Mouse (Mus musculus): ENCODE results near the gene Asap3.

The Asap3 gene

DNA sequence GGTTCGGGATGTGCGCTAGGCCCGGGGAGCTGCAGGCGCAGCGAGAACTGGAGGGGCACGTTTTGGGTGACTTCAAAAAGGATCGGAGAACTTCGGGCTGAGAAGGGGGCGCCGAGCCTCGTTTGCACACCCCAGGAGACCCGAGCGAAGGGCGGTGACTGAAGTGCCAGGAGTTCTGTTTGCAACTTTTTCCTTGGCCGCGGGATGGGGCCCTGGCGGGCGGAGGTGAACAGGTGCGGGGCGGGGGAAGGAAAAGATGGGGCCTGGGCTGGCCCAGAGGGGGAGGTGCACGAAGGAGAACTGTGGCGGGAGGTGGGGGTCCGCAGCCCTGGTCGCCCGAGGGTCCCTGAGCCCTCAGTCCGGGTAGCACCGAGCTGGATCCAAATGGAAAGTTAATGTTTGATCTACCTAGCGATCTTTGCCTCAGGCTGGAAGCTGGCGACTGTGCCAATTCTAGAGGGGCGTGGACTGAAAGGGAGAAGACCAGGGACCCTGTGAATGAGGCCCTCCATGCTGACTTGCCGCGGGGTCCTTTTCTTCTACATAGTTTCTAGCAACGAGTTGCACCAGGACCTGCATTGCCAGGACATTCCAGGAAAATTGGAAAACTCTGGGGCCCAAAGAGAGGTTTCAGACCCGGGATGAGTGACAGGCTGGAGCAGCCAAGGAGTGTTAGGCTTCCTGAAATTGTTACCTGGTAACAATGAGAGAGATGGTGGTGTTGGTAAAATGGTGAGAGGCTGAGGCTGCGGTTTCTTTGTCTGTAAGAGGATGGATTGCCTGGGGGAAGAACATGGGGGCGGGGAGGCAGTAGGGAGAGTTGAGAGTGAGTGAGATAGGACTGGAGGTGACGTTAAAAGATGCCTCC, 42.5 kb downstream of the Asap3 start:
- POLR2A ChIA-PET, result interaction anchor here (0.5 to 3.5 kb wide), 20 partner anchors 9 to 198 kb away, joined by 3 to 21 read pairs (median 5); partner anchors contain the start of genes Asap3 (in 1 of the 4), Hnrnpr (in 1 of the 4) and Zfp46 (in 1 of the 4)

DNA sequence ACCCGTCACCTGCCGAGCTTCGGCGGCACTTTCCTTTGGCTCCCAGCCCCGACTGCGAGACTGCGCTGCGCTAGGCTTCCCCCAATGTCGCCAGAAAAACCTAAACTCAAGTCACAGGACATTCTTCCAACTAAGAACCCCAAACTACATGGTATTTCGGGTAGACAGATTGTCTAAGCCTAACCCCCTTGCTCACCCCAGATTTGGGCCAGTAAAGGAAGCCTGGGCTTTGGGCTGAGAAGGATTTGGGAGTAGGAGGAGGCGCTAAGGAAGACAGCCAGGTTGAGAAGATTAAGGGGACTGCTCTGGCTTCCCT, 43.1 kb downstream of the Asap3 start:
- ChIA-PET CTCF (interaction anchor here in 2 of 4 experiments (0.6 to 2.6 kb wide), 4 partner anchors 9 to 68 kb away, joined by 3 to 9 read pairs (median 6); no protein-coding TSS in a partner anchor), POLR2A (interaction anchor here (0.6 to 3.5 kb wide), 9 partner anchors 10 to 103 kb away, joined by 3 to 14 read pairs (median 5); no protein-coding TSS in a partner anchor)

More for the DNA sequence above, 42.5 kb downstream of the Asap3 start:
- CTCF ChIA-PET, result interaction anchor here in 3 of 4 experiments (0.6 to 2.6 kb wide), 6 partner anchors 9 to 447 kb away, joined by 3 to 9 read pairs (median 4); partner anchors contain the start of gene Fuca1 (in 1 of the 3)

DNA sequence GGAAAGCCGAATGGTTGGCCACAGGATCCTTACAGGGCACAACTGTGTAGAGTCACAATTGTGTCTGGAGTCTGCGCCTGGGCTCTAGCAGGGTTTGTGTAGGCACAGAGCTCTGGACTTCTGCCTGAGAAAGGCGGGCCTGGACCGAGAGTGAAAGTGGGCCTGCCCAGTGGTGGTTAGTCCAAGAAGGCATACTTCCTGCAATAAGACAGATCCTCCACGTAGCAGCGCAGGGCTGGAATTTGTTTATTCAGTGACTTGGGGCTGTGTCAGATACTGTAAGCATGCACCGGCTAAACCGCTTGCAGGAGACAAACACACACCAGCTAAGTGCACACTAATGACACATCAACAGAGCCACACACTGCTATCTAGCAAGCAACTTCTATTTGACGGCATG, 43.6 kb downstream of the Asap3 start:
- CTCF ChIA-PET, result interaction anchor here in 2 of 4 experiments (1.2 to 2.6 kb wide), 3 partner anchors 10 to 69 kb away, joined by 3 to 9 read pairs (median 8); no protein-coding TSS in a partner anchor

DNA sequence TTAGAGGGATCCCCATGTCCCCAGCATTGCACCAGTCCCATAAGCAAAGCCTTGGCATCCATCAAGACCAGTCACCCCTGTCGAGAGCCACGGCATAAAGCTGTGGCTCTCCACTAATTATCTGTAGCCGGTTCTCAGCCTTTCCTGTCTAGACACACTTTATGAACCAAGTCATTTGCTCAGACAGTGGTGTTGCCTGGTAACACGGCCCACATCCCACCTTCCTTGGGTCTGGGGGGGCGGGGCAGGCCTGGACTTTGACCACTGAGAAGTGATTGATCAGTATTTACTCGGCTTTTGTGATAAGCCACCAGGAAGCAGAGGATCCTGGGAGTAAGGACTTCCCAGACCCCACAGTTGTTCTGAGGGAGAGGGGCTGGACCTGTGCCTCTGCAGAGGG, 49.8 kb downstream of the Asap3 start:
- ChIA-PET POLR2A (interaction anchor here in 1 of 4 experiments (2.2 kb wide), 1 partner anchor 10 kb away, joined by 5 read pairs; no protein-coding TSS in a partner anchor), CTCF (interaction anchor here in 3 of 4 experiments (0.6 to 1.1 kb wide), 4 partner anchors 8 to 149 kb away, joined by 3 to 20 read pairs (median 6); no protein-coding TSS in a partner anchor)

More for the DNA sequence above, 43.6 kb downstream of the Asap3 start:
- POLR2A ChIA-PET, result interaction anchor here in 3 of 4 experiments (1.1 to 3.5 kb wide), 6 partner anchors 10 to 103 kb away, joined by 3 to 14 read pairs (median 4); partner anchors contain the start of gene Asap3 (in 1 of the 3)

DNA sequence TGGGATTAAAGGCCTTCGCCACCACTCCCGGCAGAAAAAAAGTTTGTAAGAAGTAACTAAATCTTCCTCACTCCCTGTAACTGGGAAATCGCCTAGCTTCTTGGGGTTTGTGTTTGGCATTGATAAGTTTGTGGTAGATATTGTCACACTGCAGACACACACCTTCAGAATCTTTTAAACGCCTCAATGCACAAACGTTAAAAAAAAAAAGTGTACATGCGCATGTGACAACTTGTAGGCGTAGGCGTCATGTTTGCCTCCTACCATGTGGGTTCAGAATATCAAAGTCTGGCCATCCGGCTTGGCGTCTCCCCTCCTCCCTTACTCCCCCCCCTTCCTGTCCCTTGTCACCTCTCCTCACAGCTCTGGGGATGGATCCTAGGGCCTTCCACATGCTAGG, 50.5 kb downstream of the Asap3 start:
- POLR2A ChIA-PET, result interaction anchor here in 1 of 4 experiments (0.7 kb wide), 1 partner anchor 51 kb away, joined by 3 read pairs; the partner anchor contains the start of gene Asap3

GRCm38 (mm10) chr4:136259916-136260315, 53.8 kb downstream of the Asap3 start:
- POLR2A ChIA-PET, result interaction anchor here (0.6 to 2.6 kb wide), 20 partner anchors 11 to 207 kb away, joined by 3 to 14 read pairs (median 4); partner anchors contain the start of genes Tcea3 (in 2 of the 4), Asap3 (in 1 of the 4) and Rpl11 (in 1 of the 4)
- CTCF ChIA-PET, result interaction anchor here (0.6 to 4.5 kb wide), 44 partner anchors 8 to 362 kb away, joined by 3 to 46 read pairs (median 6); partner anchors contain the start of genes Asap3 (in 2 of the 4), Tcea3 (in 2 of the 4), Hnrnpr (in 1 of the 4) and Zfp46 (in 1 of the 4)

More for the DNA sequence above, 50.5 kb downstream of the Asap3 start:
- CTCF ChIA-PET, result interaction anchor here in 3 of 4 experiments (0.6 to 1.1 kb wide), 4 partner anchors 10 to 150 kb away, joined by 3 to 20 read pairs (median 6); no protein-coding TSS in a partner anchor

DNA sequence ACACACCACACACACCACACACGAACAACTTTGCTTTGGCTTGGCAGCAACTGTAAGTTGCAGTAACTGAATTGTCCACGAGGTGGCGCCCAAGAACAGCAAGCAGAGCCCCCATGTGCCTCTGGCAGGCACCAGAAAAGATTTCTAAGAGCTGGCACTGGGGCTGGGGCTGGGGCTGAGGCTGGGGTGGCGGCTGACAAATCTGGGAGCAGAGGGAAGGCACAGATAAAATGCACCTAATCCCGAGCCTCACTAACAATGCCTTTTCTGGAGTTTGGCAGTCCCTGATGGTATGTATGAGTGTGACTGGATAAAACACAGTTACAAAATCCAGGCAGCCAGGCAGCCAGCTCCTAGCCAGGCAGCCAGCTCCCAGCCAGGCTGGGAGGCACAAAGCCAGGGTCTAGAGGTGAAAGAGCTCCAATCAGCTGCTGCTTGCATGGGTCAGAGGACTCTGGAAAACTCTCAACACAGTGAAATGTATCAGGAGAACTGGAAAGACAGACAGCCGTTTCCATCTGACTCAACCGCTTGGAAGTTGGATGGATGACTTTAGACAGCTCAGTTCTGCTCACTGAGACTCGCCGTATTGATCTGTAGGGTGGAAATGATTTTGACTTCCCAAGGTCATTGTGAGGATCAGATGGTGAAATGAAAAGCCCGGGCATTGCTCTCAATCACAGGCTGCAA, 54.5 kb downstream of the Asap3 start:
- ChIA-PET CTCF (interaction anchor here (0.5 to 4.5 kb wide), 127 partner anchors 7 to 1998 kb away, joined by 3 to 46 read pairs (median 4); partner anchors contain the start of genes Asap3 (in 2 of the 4), Lactbl1 (in 2 of the 4), Tcea3 (in 2 of the 4) and 6030445D17Rik (in 1 of the 4)), POLR2A (interaction anchor here (0.6 to 2.3 kb wide), 18 partner anchors 12 to 165 kb away, joined by 3 to 14 read pairs (median 4); partner anchors contain the start of genes Tcea3 (in 2 of the 4), Asap3 (in 1 of the 4) and Zfp46 (in 1 of the 4))

DNA sequence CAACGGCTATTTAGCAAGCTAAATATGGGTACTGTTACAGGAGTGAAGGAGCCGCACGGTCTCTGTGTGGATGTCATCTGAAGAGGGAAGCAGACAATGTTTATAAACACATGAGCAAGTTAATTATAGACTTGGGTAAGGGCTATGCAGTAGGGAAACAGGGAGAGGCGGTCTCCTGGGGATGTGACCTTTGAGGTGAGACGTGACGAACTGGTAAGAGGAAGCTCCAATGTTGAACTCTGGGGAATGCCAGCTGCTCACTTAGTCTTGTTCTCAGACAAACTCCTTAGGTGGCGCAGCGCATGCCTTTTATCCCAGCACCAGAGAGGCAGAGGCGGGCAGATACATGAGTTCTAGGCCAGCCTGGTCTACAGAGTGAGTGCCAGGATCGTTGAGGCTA, 55.7 kb downstream of the Asap3 start:
- POLR2A ChIA-PET, result interaction anchor here in 2 of 4 experiments (1.1 to 2.0 kb wide), 4 partner anchors 10 to 28 kb away, joined by 3 to 5 read pairs (median 4); partner anchors contain the start of gene Tcea3 (in 1 of the 2)
- CTCF ChIA-PET, result interaction anchor here in 2 of 4 experiments (0.5 to 4.5 kb wide), 3 partner anchors 21 to 43 kb away, joined by 3 to 46 read pairs (median 19); no protein-coding TSS in a partner anchor

- ChIA-PET POLR2A (interaction anchor here in 2 of 4 experiments (0.8 to 2.3 kb wide), 5 partner anchors 11 to 46 kb away, joined by 3 to 12 read pairs (median 3); partner anchors contain the start of gene Tcea3 (in 1 of the 2)), CTCF (interaction anchor here in 3 of 4 experiments (0.6 to 1.0 kb wide), 5 partner anchors 8 to 1488 kb away, joined by 3 read pairs; partner anchors contain the start of gene Kdm1a (in 1 of the 3))
These were observed 57.4 kb downstream of the Asap3 start for GRCm38 (mm10) chr4:136263555-136263954.

DNA sequence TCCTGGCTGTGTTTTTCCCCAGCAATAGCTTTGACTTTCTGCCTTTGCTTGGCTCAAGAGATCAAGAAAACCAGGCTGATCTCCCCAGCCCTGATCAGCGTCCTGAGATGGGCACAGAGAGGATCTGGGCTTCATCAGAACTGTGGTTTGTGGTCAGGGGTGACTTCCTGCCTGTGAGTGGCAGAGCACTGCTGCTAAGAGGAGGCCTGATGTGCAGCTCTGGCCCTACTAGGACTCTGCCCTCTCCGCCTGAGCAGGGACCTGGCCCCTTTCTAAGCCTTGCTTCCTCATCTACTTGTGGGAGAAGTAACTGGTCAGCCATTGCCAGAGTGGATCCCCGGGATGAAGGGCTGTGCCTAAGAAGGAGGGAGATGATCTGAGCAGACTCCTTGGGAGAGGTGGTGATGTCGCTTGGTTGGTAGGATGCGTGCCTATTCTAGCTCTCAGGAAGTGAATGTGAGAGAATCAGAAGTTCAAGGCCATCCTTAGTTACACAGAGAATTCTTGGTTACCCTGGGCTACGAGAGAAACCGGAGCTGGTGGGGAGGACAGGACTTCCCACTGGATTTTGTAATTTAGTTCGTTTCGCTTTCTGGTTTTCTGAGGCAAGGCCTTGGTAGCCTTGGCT, 60.7 kb downstream of the Asap3 start:
- POLR2A ChIA-PET, result interaction anchor here in 2 of 4 experiments (0.6 to 1.0 kb wide), 2 partner anchors 62 to 303 kb away, joined by 3 to 4 read pairs; partner anchors contain the start of gene Gale (in 1 of the 2)
- CTCF ChIA-PET, result interaction anchor here in 1 of 4 experiments (1.6 kb wide), 1 partner anchor 23 kb away, joined by 4 read pairs; no protein-coding TSS in a partner anchor

GRCm38 (mm10) chr4:136268912-136269311, 62.7 kb downstream of the Asap3 start:
- POLR2A ChIA-PET, result interaction anchor here in 1 of 4 experiments (0.6 kb wide), 1 partner anchor 42 kb away, joined by 3 read pairs; the partner anchor contains the start of gene Hnrnpr
- CTCF ChIA-PET, result interaction anchor here in 2 of 4 experiments (0.6 to 1.0 kb wide), 2 partner anchors 8 to 337 kb away, joined by 3 read pairs; no protein-coding TSS in a partner anchor

- CTCF ChIA-PET, result interaction anchor here (0.5 to 1.9 kb wide), 16 partner anchors 10 to 217 kb away, joined by 3 to 8 read pairs (median 3); partner anchors contain the start of gene Tcea3 (in 2 of the 4)
- POLR2A ChIA-PET, result interaction anchor here in 3 of 4 experiments (0.6 to 1.6 kb wide), 8 partner anchors 11 to 214 kb away, joined by 3 to 9 read pairs (median 4); partner anchors contain the start of gene Tcea3 (in 1 of the 3)
These were observed 64.5 kb downstream of the Asap3 start for GRCm38 (mm10) chr4:136270648-136271047.

DNA sequence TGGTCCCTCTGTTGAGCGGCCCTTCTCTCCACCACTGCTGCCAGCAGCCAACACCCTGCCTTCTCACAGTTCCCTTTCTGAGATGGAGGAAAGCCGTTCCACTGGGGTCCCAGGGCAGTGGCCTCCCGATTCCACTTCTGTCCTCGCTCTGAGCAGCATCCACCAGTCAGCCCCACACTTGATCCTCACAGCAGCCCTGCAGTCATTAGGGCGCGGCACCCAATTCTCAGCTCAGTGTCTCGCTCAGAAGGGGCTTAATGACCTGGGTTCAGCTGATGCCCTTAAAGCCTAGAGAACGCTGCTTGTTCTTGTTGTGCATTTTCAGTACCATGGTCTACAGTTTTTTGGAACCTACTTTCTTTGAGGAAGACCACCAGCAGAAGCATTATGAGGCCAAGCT, 74.9 kb downstream of the Asap3 start:
- POLR2A ChIA-PET, result interaction anchor here in 3 of 4 experiments (0.6 to 2.0 kb wide), 8 partner anchors 9 to 133 kb away, joined by 3 to 5 read pairs (median 4); no protein-coding TSS in a partner anchor
- CTCF ChIA-PET, result interaction anchor here in 2 of 4 experiments (0.6 to 1.4 kb wide), 5 partner anchors 10 to 42 kb away, joined by 3 to 10 read pairs (median 5); no protein-coding TSS in a partner anchor

DNA sequence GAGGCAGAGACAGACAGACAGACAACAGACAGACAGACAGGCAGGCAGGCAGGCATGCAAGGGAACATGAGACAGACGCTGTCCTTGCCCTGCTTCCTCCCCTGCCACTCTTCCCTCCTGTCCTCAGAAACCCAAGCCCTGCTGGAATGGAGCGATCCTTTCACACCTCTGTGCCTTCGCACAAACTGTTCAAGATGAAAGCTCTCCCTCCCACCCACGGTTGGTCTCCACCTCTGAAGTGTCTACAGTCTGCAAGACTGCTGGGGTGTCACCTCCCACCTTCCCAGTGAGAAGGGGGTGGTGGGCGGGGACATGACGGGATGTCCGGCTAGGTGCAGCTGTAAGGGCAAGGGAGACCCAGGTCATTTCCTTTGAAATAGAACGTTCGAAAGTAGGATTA, 75.4 kb downstream of the Asap3 start:
- CTCF ChIA-PET, result interaction anchor here in 1 of 4 experiments (0.9 to 1.4 kb wide), 4 partner anchors 11 to 43 kb away, joined by 3 to 6 read pairs (median 4); no protein-coding TSS in a partner anchor
- POLR2A ChIA-PET, result interaction anchor here in 3 of 4 experiments (0.6 to 2.0 kb wide), 11 partner anchors 8 to 1180 kb away, joined by 3 to 5 read pairs (median 3); no protein-coding TSS in a partner anchor

- ChIA-PET POLR2A (interaction anchor here in 3 of 4 experiments (0.7 to 1.3 kb wide), 6 partner anchors 12 to 280 kb away, joined by 3 to 5 read pairs (median 3); no protein-coding TSS in a partner anchor), CTCF (interaction anchor here in 1 of 4 experiments (0.7 kb wide), 1 partner anchor 493 kb away, joined by 4 read pairs; no protein-coding TSS in a partner anchor)
These were observed 76.7 kb downstream of the Asap3 start for GRCm38 (mm10) chr4:136282621-136283480.

Measured in embryonic stem cell, embryonic (primary cell).